Mouse (Mus musculus): ENCODE measurements around the gene Nr1h2. TPM values are rescaled to one million over a fixed set of nuclear protein-coding genes. Genes with fewer than 3 reads are reported as not detected.

Nr1h2 gene
- total RNA-seq (2021): 10 to 100 TPM; 45.5 to 47.2 TPM

DNA sequence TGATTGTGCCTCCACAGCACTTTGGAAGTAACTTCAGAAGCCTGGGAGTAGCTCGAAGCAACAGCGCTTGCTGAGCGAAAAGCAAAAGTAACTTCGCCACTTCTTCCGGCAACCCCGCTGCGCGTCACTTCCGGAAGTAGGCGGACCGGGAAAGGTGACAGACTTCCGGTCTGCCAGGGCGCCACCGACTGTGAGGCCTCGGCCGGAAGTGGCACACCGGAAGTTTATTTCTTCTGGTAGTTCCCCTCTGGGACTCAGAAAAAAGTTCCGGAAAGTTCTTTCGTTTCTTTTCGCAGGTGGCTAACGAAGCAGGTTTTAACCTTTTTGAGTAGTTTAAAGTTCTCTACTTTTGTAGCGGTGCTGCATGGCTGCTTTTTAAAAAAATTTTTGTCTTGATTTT lies at the start of gene Nr1h2:
Gene Nr1h2 (minus strand): TSS at position 126 of the 400 bp plus-strand sequence.
- DNase-seq: peak; percentile 97

- DNase-seq: no peak
Observed at GRCm38 (mm10) chr7:44603186-44603855, 49.6 kb upstream of the Nr1h2 start.

DNA sequence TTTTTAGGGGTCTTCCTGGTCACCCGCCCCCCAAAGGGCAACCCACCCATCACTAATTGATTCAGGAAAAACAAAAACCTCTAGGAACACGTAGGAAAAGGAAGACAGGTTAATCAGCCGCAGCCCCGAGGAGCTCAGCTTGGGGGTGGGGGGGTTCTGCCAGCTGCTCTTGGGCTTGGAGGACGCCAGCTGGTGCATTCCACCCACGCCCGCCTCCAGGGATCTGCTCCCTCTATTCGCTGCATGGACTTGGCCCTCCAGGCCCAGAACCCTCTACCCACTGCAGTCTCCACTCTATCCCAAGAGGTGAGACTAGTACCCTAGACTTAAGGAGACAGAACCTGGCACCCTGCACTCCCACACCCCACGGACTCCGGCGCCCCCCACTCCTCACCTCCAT lies 48.7 kb upstream of the Nr1h2 start:
- no peak for DNase-seq

DNA sequence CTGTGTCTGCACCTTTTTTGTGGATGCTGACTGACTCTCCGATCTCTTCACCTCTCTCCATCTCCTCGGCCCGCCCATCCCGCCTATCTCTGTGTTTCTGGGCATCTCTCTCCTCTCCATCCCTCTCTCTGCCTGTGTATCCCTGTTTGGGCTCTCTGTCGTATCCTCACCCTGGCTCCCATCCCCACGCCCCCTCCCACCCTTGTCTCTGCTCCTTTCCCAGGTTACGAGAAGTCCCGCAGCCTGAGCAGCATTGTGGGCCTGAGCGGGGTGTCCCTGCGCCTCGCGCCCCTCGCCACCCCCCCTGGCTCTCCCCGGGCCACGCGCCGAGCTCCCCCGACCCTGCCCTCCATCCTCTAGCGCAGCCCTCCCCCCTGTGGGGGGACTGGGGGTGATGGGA lies 47.9 kb upstream of the Nr1h2 start:
- DNase-seq: no peak

GRCm38 (mm10) chr7:44600691-44601262 lies 47.0 kb upstream of the Nr1h2 start:
- DNase-seq: no peak

GRCm38 (mm10) chr7:44598336-44598735 lies 44.6 kb upstream of the Nr1h2 start:
- no peak for DNase-seq

- DNase-seq: no peak
Observed at GRCm38 (mm10) chr7:44597666-44598065, 43.9 kb upstream of the Nr1h2 start.

DNA sequence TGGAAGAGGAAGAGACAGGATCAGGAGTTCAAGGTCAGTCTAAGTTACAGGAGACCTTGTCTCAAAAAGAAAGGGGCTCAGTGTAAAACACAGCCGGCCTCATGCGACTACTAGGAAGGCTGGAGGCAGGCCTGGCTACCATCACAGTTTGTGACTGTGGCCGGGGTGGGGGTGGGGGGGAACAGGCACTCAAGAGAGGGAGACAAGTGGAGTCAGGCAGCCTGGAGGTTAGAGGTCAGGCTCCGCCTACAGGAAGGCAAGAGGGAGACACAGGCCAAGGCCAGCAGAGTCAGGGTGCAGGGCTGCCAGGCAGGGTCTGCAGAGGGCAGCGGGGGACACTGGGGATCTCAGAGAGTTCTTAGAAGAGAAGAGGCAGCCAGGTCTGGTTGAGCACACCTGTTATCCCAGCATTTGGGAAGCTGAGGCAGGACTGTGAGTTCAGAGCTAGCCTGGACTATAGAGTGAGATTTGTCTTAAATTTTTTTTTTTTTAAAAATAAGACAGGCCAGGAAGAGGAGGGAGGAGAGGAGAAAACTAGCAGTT lies 43.3 kb upstream of the Nr1h2 start:
- DNase-seq: no peak

DNA sequence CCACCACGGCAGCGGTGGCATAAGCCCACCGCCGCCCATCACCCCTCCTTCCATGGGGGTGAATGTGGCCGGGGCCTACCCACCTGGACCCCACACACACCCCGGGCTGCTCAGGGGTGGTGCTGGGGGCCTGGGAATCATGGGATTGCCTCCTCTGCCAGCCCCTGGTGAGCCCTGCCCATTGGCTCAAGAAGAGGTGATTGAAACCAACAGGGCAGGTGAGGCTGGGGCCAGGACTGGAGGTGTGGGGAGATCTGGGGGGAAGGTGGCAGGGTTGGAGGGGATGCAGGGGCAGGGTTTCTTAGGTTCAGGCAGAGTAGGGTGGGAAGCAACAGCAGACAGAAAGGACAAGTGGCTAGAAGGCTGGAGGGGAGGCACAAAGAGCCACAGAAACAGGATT lies 42.3 kb upstream of the Nr1h2 start:
- DNase-seq: no peak

GRCm38 (mm10) chr7:44595131-44595561 lies 41.4 kb upstream of the Nr1h2 start:
- DNase-seq: no peak

DNA sequence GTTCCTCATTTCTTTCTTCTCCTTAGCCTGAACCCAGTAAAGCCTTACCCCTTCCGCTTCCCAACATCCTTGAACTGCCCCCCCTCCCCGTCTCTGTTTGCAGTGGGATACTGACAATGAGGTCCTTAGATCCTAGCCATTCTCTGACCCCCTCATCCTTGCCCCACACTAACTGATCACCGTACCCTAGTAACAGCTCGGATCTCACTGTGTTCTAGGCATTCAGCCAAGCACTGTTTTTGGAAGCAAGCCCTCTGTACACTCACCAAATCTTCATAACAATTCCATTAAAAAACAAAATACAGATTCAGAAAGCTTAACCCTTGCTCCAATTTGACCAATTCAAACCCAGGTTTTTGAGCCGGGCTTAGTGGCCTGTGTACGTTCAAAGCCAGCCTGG lies 40.5 kb upstream of the Nr1h2 start:
- no peak for DNase-seq

GRCm38 (mm10) chr7:44593775-44594174 lies 40.0 kb upstream of the Nr1h2 start:
- peak; percentile 93 for DNase-seq

- DNase-seq: no peak
Observed at GRCm38 (mm10) chr7:44593051-44593450, 39.3 kb upstream of the Nr1h2 start.

DNA sequence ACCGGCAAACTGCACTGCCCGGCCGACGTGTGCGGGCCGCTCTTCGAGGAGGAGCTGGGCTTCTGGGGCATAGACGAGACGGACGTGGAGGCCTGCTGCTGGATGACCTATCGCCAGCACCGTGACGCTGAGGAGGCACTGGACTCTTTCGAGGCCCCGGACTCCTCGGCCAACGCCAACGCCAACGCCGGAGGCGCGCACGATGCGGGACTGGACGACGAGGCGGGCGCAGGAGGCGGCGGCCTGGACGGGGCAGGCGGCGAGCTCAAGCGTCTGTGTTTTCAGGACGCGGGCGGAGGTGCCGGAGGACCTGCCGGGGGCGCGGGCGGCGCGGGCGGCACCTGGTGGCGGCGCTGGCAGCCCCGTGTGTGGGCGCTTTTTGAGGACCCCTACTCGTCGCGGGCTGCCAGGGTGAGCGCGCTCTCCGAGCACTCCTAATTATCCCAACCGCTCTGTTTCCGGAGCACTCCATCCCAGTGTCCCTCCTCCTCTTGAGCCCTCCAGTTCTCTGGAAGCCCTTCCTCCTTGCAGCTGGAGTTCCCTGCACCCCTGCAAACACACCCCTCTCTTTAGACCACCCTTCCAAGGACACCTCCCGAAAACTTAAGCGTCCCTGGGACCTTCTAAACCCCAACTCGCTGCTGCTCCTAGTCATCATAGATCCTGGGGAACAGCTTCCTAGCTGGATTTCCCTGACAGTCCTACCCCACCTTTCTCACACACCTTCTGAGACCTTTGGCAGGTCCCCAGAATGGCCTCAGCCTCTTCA lies 37.8 kb upstream of the Nr1h2 start:
- DNase-seq: no peak

DNA sequence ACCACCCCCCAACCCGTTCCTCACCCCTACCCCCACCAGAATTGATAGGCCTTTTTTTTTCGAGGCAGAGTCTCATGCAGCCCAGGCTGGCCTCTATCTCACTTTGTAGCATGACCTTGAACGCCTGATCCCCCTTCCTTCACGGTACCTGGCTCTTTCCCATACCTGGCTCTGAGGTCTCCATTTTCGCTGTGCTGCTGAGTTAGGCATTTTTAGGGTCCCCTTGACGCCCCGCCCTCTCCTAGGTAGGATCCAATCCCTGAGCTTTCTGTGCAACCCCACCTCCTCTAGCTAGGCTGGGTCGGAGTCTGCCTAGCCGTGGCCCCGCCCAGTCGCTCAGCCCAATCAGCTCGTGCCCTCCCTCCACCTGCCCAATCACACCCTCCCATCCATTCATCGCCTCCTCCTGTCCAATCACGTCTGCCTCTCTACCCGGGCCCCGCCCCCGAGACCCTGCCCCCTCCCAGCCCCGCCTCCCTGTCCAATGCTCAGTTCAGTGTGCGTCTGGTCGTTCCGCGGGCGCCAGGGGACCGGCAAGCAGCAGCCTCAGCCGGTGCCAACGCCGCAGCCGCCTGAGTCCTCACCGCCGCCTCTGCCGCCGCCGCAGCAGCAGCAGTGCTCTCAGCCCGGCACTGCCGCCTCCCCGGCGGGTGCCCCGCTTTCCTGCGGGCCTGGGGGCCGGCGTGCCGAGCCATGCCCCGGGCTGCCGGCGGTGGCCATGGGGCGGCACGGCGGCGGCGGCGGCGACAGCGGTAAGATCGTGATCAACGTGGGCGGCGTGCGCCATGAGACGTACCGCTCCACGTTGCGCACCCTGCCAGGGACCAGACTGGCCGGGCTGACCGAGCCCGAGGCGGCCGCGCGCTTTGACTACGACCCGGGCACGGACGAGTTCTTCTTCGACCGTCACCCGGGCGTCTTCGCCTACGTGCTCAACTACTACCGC lies 36.9 kb upstream of the Nr1h2 start, which contains the start of gene Kcnc3:
Gene Kcnc3 (plus strand): TSS at position 263 of the 946 bp plus-strand sequence.
- DNase-seq: peak; percentile 83

DNA sequence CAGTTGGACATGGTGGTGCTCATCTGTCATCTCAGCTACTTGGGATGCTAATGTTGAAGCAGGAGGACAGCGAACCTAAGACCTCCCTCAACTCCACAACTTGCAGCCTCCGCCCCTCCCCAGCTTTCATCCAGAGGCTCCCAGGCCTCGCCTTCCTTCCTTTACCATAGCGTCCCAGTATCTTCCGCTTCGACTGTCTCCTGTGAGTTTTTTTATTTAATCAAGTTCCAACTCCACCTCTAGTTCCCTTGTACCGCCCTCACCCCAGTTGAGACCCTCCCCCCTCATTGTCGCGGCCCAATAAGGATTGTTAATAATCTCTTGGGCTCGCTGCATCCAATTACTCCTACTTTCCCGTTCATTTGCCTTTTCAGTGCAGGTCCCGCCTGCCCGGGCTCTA lies 36.2 kb upstream of the Nr1h2 start:
- no peak for DNase-seq

DNA sequence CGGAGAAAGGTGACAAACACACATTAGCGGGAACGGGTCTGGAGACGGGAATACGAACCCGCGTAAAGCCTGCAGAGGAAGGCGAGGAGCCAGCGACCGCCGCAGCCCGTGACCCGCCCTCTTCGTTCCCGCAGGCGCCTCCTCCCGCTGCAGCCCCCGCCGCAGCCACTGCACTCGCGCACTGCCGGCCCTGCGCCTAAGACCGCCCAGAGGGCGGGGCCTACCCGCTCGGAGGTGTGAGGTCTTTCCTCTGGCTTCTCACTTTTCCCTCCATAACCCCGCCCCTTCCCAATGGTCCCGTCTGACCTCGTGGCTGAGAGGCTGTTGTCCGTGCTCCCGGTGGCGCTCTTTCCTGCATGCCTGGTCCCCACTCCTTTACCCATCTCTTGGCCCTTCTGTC lies 35.4 kb upstream of the Nr1h2 start:
- DNase-seq: peak; percentile 61

- no peak for DNase-seq
Observed at GRCm38 (mm10) chr7:44588338-44588737, 34.6 kb upstream of the Nr1h2 start.

GRCm38 (mm10) chr7:44587676-44588075 lies 33.9 kb upstream of the Nr1h2 start:
- DNase-seq: no peak

DNA sequence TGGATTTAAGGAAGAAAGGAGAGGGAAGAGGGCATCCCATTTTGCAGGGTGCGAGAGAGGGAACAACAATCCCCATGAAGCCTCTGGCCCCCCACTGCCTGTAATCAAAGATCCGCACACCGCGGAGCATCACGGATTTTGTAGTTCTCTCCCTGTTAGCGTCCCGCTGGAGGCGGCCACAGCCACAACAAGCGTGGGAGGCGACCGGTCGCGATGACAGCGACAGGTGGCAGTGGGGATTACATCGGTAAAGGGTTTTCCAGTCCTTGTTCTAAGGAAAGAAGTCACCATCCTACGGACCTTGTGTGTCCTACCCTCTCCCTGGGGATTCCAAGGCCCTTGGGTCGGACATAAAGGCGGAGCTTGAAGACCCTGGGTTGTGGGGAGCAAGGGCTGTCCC lies 33.2 kb upstream of the Nr1h2 start:
- peak; percentile 52 for DNase-seq

DNA sequence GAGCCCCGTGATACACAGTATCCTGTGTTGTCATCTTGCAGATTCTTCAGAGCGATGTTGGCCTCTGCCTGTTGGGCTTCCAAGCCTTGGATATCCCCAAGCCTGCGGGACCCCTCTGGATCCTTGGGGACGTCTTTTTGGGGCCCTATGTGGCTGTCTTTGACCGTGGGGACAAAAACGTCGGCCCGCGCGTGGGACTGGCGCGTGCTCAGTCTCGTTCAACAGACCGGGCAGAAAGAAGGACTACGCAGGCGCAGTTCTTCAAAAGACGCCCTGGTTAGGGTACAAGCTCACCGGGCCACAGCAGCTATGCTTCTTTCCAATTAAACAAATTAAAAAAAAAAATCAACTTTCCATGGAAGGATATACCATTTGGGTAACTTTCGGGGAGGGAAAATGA lies 32.8 kb upstream of the Nr1h2 start:
- no peak for DNase-seq

DNA sequence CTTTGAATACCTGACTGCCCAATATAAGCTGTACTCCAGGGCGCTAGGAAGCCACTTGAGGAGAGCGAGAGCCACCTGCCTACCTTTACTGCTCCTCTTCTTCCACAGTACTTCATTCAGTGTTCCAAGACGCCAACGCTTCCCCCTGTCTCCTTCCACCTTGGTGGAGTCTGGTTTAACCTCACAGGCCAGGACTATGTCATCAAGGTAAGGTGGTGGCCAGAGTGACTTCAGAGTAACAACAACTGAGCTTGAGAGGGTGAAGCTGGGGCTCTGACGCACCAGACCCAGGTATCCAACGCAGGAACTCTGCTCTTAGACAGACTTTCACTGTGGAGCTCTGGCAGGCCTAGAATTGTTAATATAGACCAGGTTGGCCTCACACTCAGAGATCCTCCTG lies 31.9 kb upstream of the Nr1h2 start:
- no peak for DNase-seq
